ENCODE assay signal across 22 mouse cellular contexts in the genomic region with DNA sequence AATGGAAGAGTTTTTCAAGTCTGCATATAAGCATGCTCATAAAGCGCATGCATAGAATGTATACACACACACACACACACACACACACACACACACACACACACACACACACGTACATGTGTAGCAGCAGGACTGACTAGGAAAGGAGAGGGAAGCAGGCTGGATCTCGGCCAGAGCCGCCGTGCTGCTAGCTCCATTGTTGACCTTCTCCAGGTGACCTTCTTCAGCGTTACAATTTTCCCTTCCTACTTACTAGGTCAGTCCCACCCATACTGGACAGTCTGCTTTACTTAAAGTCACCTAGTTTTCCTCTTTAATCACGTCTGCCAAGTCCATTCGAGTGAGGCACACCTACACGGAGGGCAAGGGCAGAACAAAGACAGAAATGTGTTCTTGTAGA. TPM values are rescaled to one million over a fixed set of nuclear protein-coding genes. Genes with fewer than 3 reads are reported as not detected.
A peak's percentile ranks its signal among the peaks of the same experiment; 100 is the strongest.
DNase-seq lines count a peak whose midpoint lies in the region; ATAC-seq lines count a peak whose summit lies in the region.
"Not testable (repeated sequence)": the region's sequence is repeated elsewhere in the genome, so short reads cannot be mapped to it uniquely, and the experiment has no call there.
"Had no signal": no experiment of that assay in that cellular context is flagged by ENCODE, and none has a peak within 500 bp of the region (broad histone marks: within the 10 kb centered on the region; RNA-seq: fewer than 3 reads in every experiment).

No protein-coding gene starts in this region.

- H3K4me1 ChIP-seq in lung, embryonic 16.5 days (replicated peaks; ENCODE audit: control insufficient read depth, insufficient read depth, low read length) = not testable (repeated sequence)

- WGBS in lung, embryonic 16.5 days = 28% methylated on average over 4 of the region's 9 CpGs

- not testable (repeated sequence) for H3K4me3 ChIP-seq in lung, embryonic 16.5 days (ENCODE audit: low read length)

- not testable (repeated sequence) for H3K9me3 ChIP-seq in lung, embryonic 16.5 days (ENCODE audit: control insufficient read depth, low read length)

- H3K36me3 ChIP-seq in lung, embryonic 16.5 days (ENCODE audit: control insufficient read depth, insufficient read depth, low read length) = not testable (repeated sequence)

- not testable (repeated sequence) for H3K27me3 ChIP-seq in lung, embryonic 16.5 days (ENCODE audit: control insufficient read depth, insufficient read depth, low read depth, low read length)

- not testable (repeated sequence) for H3K9ac ChIP-seq in lung, embryonic 16.5 days (ENCODE audit: low read length)

- peak; percentile 64 for ATAC-seq in lung, embryonic 16.5 days (ENCODE audit: low read depth)

- intact Hi-C loops in left cerebral cortex, postnatal 4 days (cut with DNase I) = not testable (repeated sequence)

- not testable (repeated sequence) for H3K27ac ChIP-seq in lung, embryonic 16.5 days (ENCODE audit: low read length)

- DNase-seq in adrenal gland, postnatal 25 days = peak; percentile 2
- DNase-seq in gastrocnemius, postnatal 10 days = peak; percentile 7
- DNase-seq in heart, postnatal 4 days = peak; percentile 54
- DNase-seq in kidney, adult 9 months = peak; percentile 23
- DNase-seq in left cerebral cortex, postnatal 4 days = peak; percentile 5
- peak; percentile 2 for DNase-seq in ovary, adult 18-20 months (ENCODE audit: low spot score)
- DNase-seq in testis, postnatal 10 days (ENCODE audit: low spot score) = peak; percentile 37

- H3K4me2 ChIP-seq in lung, embryonic 16.5 days (ENCODE audit: low read depth, low read length) = not testable (repeated sequence)

RNA-seq across cellular contexts. Expression of a gene that starts 3.5 kb away (rescaled TPM):
- 0.15 and 0.81 TPM in 2 replicates for total RNA-seq in adrenal gland, postnatal 25 days (2021)
- total RNA-seq in gastrocnemius, postnatal 10 days (2021) = under 1 TPM; 0.52 to 0.75 TPM
- not detected for total RNA-seq in heart, postnatal 4 days (2021)
- total RNA-seq in left cerebral cortex, postnatal 4 days (2021) = 1 to 10 TPM; 1.5 to 3.0 TPM
- polyA plus RNA-seq in lung, embryonic 16.5 days (2015; fragmentation: Nextera tagmentation; extraction: Ambion mirVana) = 1.0 TPM in 2 replicates
- total RNA-seq: CH12.LX; heart, postnatal 25 days; MEL had no signal
- polyA plus RNA-seq: liver, postnatal 0 days had no signal

RNA-seq across cellular contexts. Expression of a gene that starts 43.8 kb away (rescaled TPM):
- total RNA-seq in adrenal gland, postnatal 25 days (2021) = not detected in 2 replicates
- total RNA-seq in gastrocnemius, postnatal 10 days (2021) = not detected
- not detected for total RNA-seq in heart, postnatal 4 days (2021)
- total RNA-seq in left cerebral cortex, postnatal 4 days (2021) = not detected
- polyA plus RNA-seq in lung, embryonic 16.5 days (2015; fragmentation: Nextera tagmentation; extraction: Ambion mirVana) = 0.09 TPM in 1 of 2 replicates, not detected in the other
- total RNA-seq: CH12.LX; gastrocnemius, postnatal 25 days; heart, postnatal 25 days; layer of hippocampus, adult 18-20 months; layer of hippocampus, postnatal 25 days; left cerebral cortex, postnatal 10 days; megakaryocyte, adult 5-6 weeks; MEL had no signal
- polyA plus RNA-seq: embryonic facial prominence, embryonic 13.5 days; forebrain, embryonic 15.5 days; hindbrain, embryonic 14.5 days; midbrain, embryonic 13.5 days; neural tube, embryonic 13.5 days had no signal

RNA-seq across cellular contexts. Expression of a gene that starts 54.4 kb away (rescaled TPM):
- total RNA-seq in adrenal gland, postnatal 25 days (2021) = 1.7 and 3.2 TPM in 2 replicates
- 1 to 10 TPM; 2.5 to 3.1 TPM for total RNA-seq in gastrocnemius, postnatal 10 days (2021)
- 1 to 10 TPM; 4.5 to 5.4 TPM for total RNA-seq in heart, postnatal 4 days (2021)
- total RNA-seq in left cerebral cortex, postnatal 4 days (2021) = 10 to 100 TPM; 14.9 to 17.5 TPM
- polyA plus RNA-seq in lung, embryonic 16.5 days (2015; fragmentation: Nextera tagmentation; extraction: Ambion mirVana) = 4.2 and 5.2 TPM in 2 replicates

Comparison
In these comparisons a context has a peak if more than half of its experiments do, and no peak if none do; other contexts are left out.
1. DNase-seq: peak in every context shown above with its lines; median percentile 54 in heart, postnatal 4 days; 37 in testis, postnatal 10 days; 23 in kidney, adult 9 months; 7 in gastrocnemius, postnatal 10 days; 5 in left cerebral cortex, postnatal 4 days; 2 in adrenal gland, postnatal 25 days; 2 in ovary, adult 18-20 months.